Mouse (Mus musculus): ENCODE measurements around the gene Zpr1.
"Not testable (repeated sequence)": the region's sequence is repeated elsewhere in the genome, so short reads cannot be mapped to it uniquely, and the experiment has no call there.

Gene Zpr1

GRCm38 (mm10) chr9:46268343-46268873, 4.5 kb upstream of the Zpr1 start, which contains the start of gene Apoa5:
Gene Apoa5, plus strand, starts transcription at chr9:46268633.
- no peak for DNase-seq

GRCm38 (mm10) chr9:46269125-46269524, 3.7 kb upstream of the Zpr1 start:
- DNase-seq, result no peak

GRCm38 (mm10) chr9:46270782-46271181, 2.1 kb upstream of the Zpr1 start:
- no peak for DNase-seq

GRCm38 (mm10) chr9:46272070-46272469, 794 bp upstream of the Zpr1 start:
- no peak for DNase-seq

- DNase-seq, result no peak
These were observed 1.6 kb downstream of the Zpr1 start for GRCm38 (mm10) chr9:46274494-46274893.

- DNase-seq, result peak; percentile 96
These were observed 10.0 kb downstream of the Zpr1 start, which contains the start of gene Bud13 for GRCm38 (mm10) chr9:46282631-46283436. Gene Bud13, plus strand, starts transcription at chr9:46283008.

GRCm38 (mm10) chr9:46298381-46298780, 25.5 kb downstream of the Zpr1 start:
- DNase-seq, result no peak

GRCm38 (mm10) chr9:46302142-46302541, 29.3 kb downstream of the Zpr1 start:
- DNase-seq, result peak; percentile 42

- no peak for DNase-seq
These were observed 36.3 kb downstream of the Zpr1 start for GRCm38 (mm10) chr9:46309121-46309520.

GRCm38 (mm10) chr9:46314507-46314906, 41.6 kb downstream of the Zpr1 start:
- peak; percentile 50 for DNase-seq

GRCm38 (mm10) chr9:46314921-46315320, 42.1 kb downstream of the Zpr1 start:
- DNase-seq, result no peak

- DNase-seq, result no peak
These were observed 43.0 kb downstream of the Zpr1 start for GRCm38 (mm10) chr9:46315807-46316365.

- DNase-seq, result no peak
These were observed 43.5 kb downstream of the Zpr1 start for GRCm38 (mm10) chr9:46316388-46316787.

- no peak for DNase-seq
These were observed 44.0 kb downstream of the Zpr1 start for GRCm38 (mm10) chr9:46316909-46317308.

- no peak for DNase-seq
These were observed 45.1 kb downstream of the Zpr1 start for GRCm38 (mm10) chr9:46317957-46318356.

- DNase-seq, result not testable (repeated sequence)
These were observed 47.0 kb downstream of the Zpr1 start, which contains the start of gene 4931429L15Rik for GRCm38 (mm10) chr9:46319886-46320285. Gene 4931429L15Rik, minus strand, starts transcription at chr9:46319986.

- no peak for DNase-seq
These were observed 47.6 kb downstream of the Zpr1 start for GRCm38 (mm10) chr9:46320461-46320860.

- no peak for DNase-seq
These were observed 54.0 kb downstream of the Zpr1 start for GRCm38 (mm10) chr9:46326694-46327405.

- DNase-seq, result no peak
These were observed 55.1 kb downstream of the Zpr1 start for GRCm38 (mm10) chr9:46327706-46328571.

GRCm38 (mm10) chr9:46328572-46329249, 55.8 kb downstream of the Zpr1 start:
- peak; percentile 63 for DNase-seq

GRCm38 (mm10) chr9:46329250-46329648, 56.4 kb downstream of the Zpr1 start:
- DNase-seq, result no peak

Measured in right cerebral cortex, postnatal 14 days (tissue).